ENCODE assay signal across 10 mouse cellular contexts in genomic region chr15:27655015-27655414, GRCm38 (mm10). TPM values are rescaled to one million over a fixed set of nuclear protein-coding genes. Genes with fewer than 3 reads are reported as not detected.
A peak's percentile ranks its signal among the peaks of the same experiment; 100 is the strongest.
DNase-seq lines count a peak whose midpoint lies in the region; ATAC-seq and TF ChIP-seq lines count a peak whose summit lies in the region.
"Had no signal": no experiment of that assay in that cellular context is flagged by ENCODE, and none has a peak within 500 bp of the region (broad histone marks: within the 10 kb centered on the region; RNA-seq: fewer than 3 reads in every experiment).

No protein-coding gene starts in this region.

- WGBS in kidney, postnatal 0 days = 13% methylated on average over 5 of the region's 5 CpGs
- WGBS in limb, embryonic 14.5 days = 16% methylated on average over 5 of the region's 5 CpGs

- H3K36me3 ChIP-seq in kidney, postnatal 0 days (ENCODE audit: insufficient read depth, low read length) = no peaks in the 10 kb centered on the region
- no peaks in the 10 kb centered on the region for H3K36me3 ChIP-seq in limb, embryonic 14.5 days (ENCODE audit: control insufficient read depth, insufficient read depth, low read length)

- H3K27ac ChIP-seq in kidney, postnatal 0 days = no peak overlapping the region
- no peak overlapping the region for H3K27ac ChIP-seq in limb, embryonic 14.5 days (replicated peaks; ENCODE audit: low read depth, low read length)
- H3K27ac ChIP-seq: stomach, embryonic 15.5 days had no signal

- no peak for ATAC-seq in kidney, postnatal 0 days (replicated peaks; ENCODE audit: low FRiP score, low read depth)
- no peak for ATAC-seq in limb, embryonic 14.5 days (ENCODE audit: low FRiP score, low read depth)
- ATAC-seq in frontal cortex, adult (ENCODE audit: low TSS enrichment) = no peak
- ATAC-seq: forebrain, postnatal 0 days had no signal

- peak; percentile 53 for DNase-seq in kidney, postnatal 0 days (ENCODE audit: low spot score)
- DNase-seq in kidney, adult 11 months = no peak
- peak; percentile 32 for DNase-seq in ES-CJ7 (ENCODE audit: low read depth, low spot score)
- peak; percentile 72 for DNase-seq in adrenal gland, postnatal 25 days
- DNase-seq in limb, embryonic 14.5 days (ENCODE audit: low spot score) = peak; percentile 60
- no peak for DNase-seq in frontal cortex, postnatal 14 days (ENCODE audit: low spot score in 2 of 2)
- DNase-seq: forebrain, postnatal 0 days; layer of hippocampus, adult 9-11 months had no signal

- H3K27me3 ChIP-seq in kidney, postnatal 0 days (ENCODE audit: insufficient read depth, low read length) = no peaks in the 10 kb centered on the region
- H3K27me3 ChIP-seq in limb, embryonic 14.5 days (ENCODE audit: control insufficient read depth, insufficient read depth, low read length) = no peaks in the 10 kb centered on the region
- H3K27me3 ChIP-seq: stomach, embryonic 15.5 days had no signal

- no peak overlapping the region for H3K4me2 ChIP-seq in kidney, postnatal 0 days (ENCODE audit: low read length)
- no peak overlapping the region for H3K4me2 ChIP-seq in limb, embryonic 14.5 days (replicated peaks; ENCODE audit: low read depth, low read length, severe bottlenecking)
- H3K4me2 ChIP-seq: stomach, embryonic 15.5 days had no signal

- no peaks in the 10 kb centered on the region for H3K4me1 ChIP-seq in kidney, postnatal 0 days (replicated peaks; ENCODE audit: insufficient read depth, low read length)
- H3K4me1 ChIP-seq in limb, embryonic 14.5 days (ENCODE audit: control insufficient read depth, insufficient read depth, low read length) = no peaks in the 10 kb centered on the region
- H3K4me1 ChIP-seq: stomach, embryonic 15.5 days had no signal

- no peaks in the 10 kb centered on the region for H3K9me3 ChIP-seq in kidney, postnatal 0 days (replicated peaks; ENCODE audit: low read length)
- H3K9me3 ChIP-seq in limb, embryonic 14.5 days (ENCODE audit: control insufficient read depth, low read length) = no peaks in the 10 kb centered on the region
- H3K9me3 ChIP-seq: stomach, embryonic 15.5 days had no signal

- no peak for TF ChIP-seq POLR2A in limb, embryonic 14.5 days (IDR thresholded peaks at IDR 0.05; ENCODE audit: borderline replicate concordance, extremely low read depth, insufficient read depth, insufficient read length)

- TF ChIP-seq CTCF in kidney, postnatal 0 days (IDR thresholded peaks at IDR 0.05; ENCODE audit: low read depth) = no peak

- no peak overlapping the region for H3K4me3 ChIP-seq in kidney, postnatal 0 days (replicated peaks; ENCODE audit: low read depth, low read length)
- H3K4me3 ChIP-seq in limb, embryonic 14.5 days (replicated peaks; ENCODE audit: low read length) = no peak overlapping the region
- H3K4me3 ChIP-seq: stomach, embryonic 15.5 days had no signal

- H3K9ac ChIP-seq in kidney, postnatal 0 days (ENCODE audit: low read depth, low read length) = no peak overlapping the region
- no peak overlapping the region for H3K9ac ChIP-seq in limb, embryonic 14.5 days (ENCODE audit: low read depth, low read length, severe bottlenecking)
- H3K9ac ChIP-seq: forebrain, postnatal 0 days; stomach, embryonic 15.5 days had no signal

RNA-seq across cellular contexts. Expression of gene Otulin, which starts 24.5 kb away (rescaled TPM):
- 37.6 and 41.1 TPM in 2 replicates for polyA plus RNA-seq in kidney, postnatal 0 days (2015; fragmentation: Nextera tagmentation; extraction: Ambion mirVana)
- total RNA-seq in adrenal gland, postnatal 25 days (2021) = 36.3 and 42.4 TPM in 2 replicates
- 21.4 and 25.7 TPM in 2 replicates for polyA plus RNA-seq in limb, embryonic 14.5 days (2012; rRNA removed)
- 42.7 and 43.0 TPM in 2 replicates for polyA plus RNA-seq in limb, embryonic 14.5 days (2014; fragmentation: Nextera tagmentation; extraction: Ambion mirVana)

RNA-seq across cellular contexts. Expression of gene Otulinl, which starts 26.4 kb away (rescaled TPM):
- 27.2 and 28.4 TPM in 2 replicates for polyA plus RNA-seq in kidney, postnatal 0 days (2015; fragmentation: Nextera tagmentation; extraction: Ambion mirVana)
- 3.6 and 4.3 TPM in 2 replicates for total RNA-seq in adrenal gland, postnatal 25 days (2021)
- 9.0 and 9.6 TPM in 2 replicates for polyA plus RNA-seq in limb, embryonic 14.5 days (2012; rRNA removed)
- polyA plus RNA-seq in limb, embryonic 14.5 days (2014; fragmentation: Nextera tagmentation; extraction: Ambion mirVana) = 20.6 and 24.4 TPM in 2 replicates

Comparison
In these comparisons a context has a peak if more than half of its experiments do, and no peak if none do; other contexts are left out.
1. DNase-seq: peak in kidney, postnatal 0 days (single experiment), ES-CJ7 (single experiment), adrenal gland, postnatal 25 days (single experiment) and limb, embryonic 14.5 days (single experiment); none in kidney, adult 11 months (single experiment) and frontal cortex, postnatal 14 days (0 of 2).